In the genomic region with DNA sequence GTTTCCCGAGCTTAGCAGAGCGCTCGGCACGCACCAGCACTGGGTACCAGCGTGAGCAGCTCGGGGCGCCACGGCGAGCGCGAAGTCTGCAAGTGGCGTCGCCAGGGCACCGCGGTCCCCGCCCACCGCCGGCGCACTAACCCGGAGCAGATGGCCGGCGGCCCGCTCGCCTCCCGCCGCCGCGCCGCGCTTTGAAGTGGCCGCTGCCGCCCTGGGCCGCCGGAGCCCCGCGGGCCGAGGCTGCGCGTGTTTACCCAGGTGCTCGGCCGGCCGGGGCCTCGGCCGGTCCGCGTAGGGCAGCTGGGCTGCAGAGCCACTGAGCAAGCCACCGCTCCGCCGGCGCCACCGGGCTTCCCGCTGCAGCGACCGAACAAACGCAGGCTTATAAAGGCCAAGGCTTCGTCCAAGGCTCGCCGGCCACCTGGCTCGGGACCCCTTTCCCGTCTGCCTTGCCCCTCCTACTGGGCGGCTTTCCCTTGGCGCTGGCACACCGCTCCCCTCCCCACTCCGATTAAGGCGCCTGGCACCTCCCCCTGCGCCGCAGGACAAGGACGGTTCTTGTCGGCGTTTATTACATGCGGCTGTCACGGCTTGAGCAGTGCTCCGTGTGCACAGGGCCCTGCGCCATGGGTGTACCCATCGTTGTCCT, we compare ENCODE assay signal across 8 mouse cellular contexts.
A peak's percentile ranks its signal among the peaks of the same experiment; 100 is the strongest.
DNase-seq lines count a peak whose midpoint lies in the region; ATAC-seq and TF ChIP-seq lines count a peak whose summit lies in the region.

No protein-coding gene starts in this region.

- 0 out of 2 replicates have a peak, but pooled peaks cover 7% of the 10 kb centered on the region for H3K27me3 ChIP-seq in hindbrain, postnatal 0 days (ENCODE audit: insufficient read depth, low read length)
- peaks cover 88% of the 10 kb centered on the region for H3K27me3 ChIP-seq in megakaryocyte, embryonic 14.5 days (replicated peaks)

- WGBS in hindbrain, postnatal 0 days: under 1% methylated on average over 59 of the region's 75 CpGs

- peak overlapping the region; percentile 47 for H3K4me3 ChIP-seq in hindbrain, postnatal 0 days (ENCODE audit: low read length)
- H3K4me3 ChIP-seq in megakaryocyte, embryonic 14.5 days (replicated peaks): peak overlapping the region; percentile 86

- peak overlapping the region; percentile 84 for H3K27ac ChIP-seq in hindbrain, postnatal 0 days

- intact Hi-C loops in left cerebral cortex, postnatal 36 days (cut with DNase I): loop anchor here (5.0 kb wide), 3 partner anchors 68 to 173 kb away; a partner anchor contains a TSS

- H3K4me1 ChIP-seq in hindbrain, postnatal 0 days (ENCODE audit: insufficient read depth, low read length): peaks cover 40% of the 10 kb centered on the region; the same call in 1 of the 2 replicates
- peaks cover 25% of the 10 kb centered on the region for H3K4me1 ChIP-seq in megakaryocyte, embryonic 14.5 days

- no peak for TF ChIP-seq CTCF in hindbrain, postnatal 0 days (IDR thresholded peaks at IDR 0.05; ENCODE audit: low read depth)

- peak overlapping the region; percentile 93 for H3K4me2 ChIP-seq in hindbrain, postnatal 0 days (ENCODE audit: low read depth, low read length)

- H3K36me3 ChIP-seq in hindbrain, postnatal 0 days (ENCODE audit: insufficient read depth, low read length): no peaks in the 10 kb centered on the region
- H3K36me3 ChIP-seq in megakaryocyte, embryonic 14.5 days (replicated peaks; ENCODE audit: low read length): no peaks in the 10 kb centered on the region

- peak overlapping the region; percentile 52 for H3K9ac ChIP-seq in hindbrain, postnatal 0 days (replicated peaks; ENCODE audit: low read length)

- H3K9me3 ChIP-seq in hindbrain, postnatal 0 days (ENCODE audit: low read length): 0 out of 2 replicates have a peak, but pooled peaks cover 3% of the 10 kb centered on the region
- H3K9me3 ChIP-seq in megakaryocyte, embryonic 14.5 days: peaks cover 22% of the 10 kb centered on the region

- ATAC-seq in hindbrain, postnatal 0 days: peak; percentile 84

- peak; percentile 84 for DNase-seq in adrenal gland, postnatal 10 days
- DNase-seq in cerebellum, adult 9-10 months: peak; percentile 75
- DNase-seq in forelimb bud, embryonic 11.5 days (ENCODE audit: low read depth, low spot score): peak; percentile 75
- peak; percentile 84 for DNase-seq in hindbrain, postnatal 0 days (ENCODE audit: low spot score)
- peak; percentile 45 to 48 for DNase-seq in left cerebral cortex, postnatal 36 days (ENCODE audit: low spot score in 2 of 2)
- peak; percentile 70 for DNase-seq in right cerebral cortex, postnatal 14 days
- DNase-seq in adipocyte (ENCODE audit: low spot score): no peak
